Mouse (Mus musculus) heart, embryonic 11.5 days (tissue): ENCODE measurements around the gene Tbata. TPM values are rescaled to one million over a fixed set of nuclear protein-coding genes. Genes with fewer than 3 reads are reported as not detected.

Experiments
- ATAC-seq: fragments of 200-750 bp; cut with Nextera tagmentation; replicated peaks from 2 replicates; pipeline ENCODE4 v1.8.0; 2017; ENCODE audit warnings: moderate library complexity; ENCODE audit not compliant: insufficient number of reproducible peaks, low FRiP score, low TSS enrichment
- H3K27ac ChIP-seq: fragments of 300-500 bp; sonication (generic); 2 replicates; pipeline ENCODE4 v1.5.1; 2014; ENCODE audit warnings: mild to moderate bottlenecking, low read depth, low read length
- H3K27me3 ChIP-seq: fragments of 300-500 bp; sonication (generic); 2 replicates; pipeline ENCODE4 v1.6.1; 2014; ENCODE audit warnings: mild to moderate bottlenecking, low read length, mixed read lengths; ENCODE audit not compliant: control insufficient read depth, insufficient read depth
- H3K36me3 ChIP-seq: fragments of 300-500 bp; sonication (generic); 2 replicates; pipeline ENCODE4 v1.6.1; 2014; ENCODE audit warnings: mild to moderate bottlenecking, low read length, moderate library complexity, mixed read lengths; ENCODE audit not compliant: control insufficient read depth, insufficient read depth
- H3K4me1 ChIP-seq: fragments of 300-500 bp; sonication (generic); 2 replicates; pipeline ENCODE4 v1.6.1; 2014; ENCODE audit warnings: low read length; ENCODE audit not compliant: control insufficient read depth, insufficient read depth
- H3K4me2 ChIP-seq: fragments of 300-500 bp; sonication (generic); 2 replicates; pipeline ENCODE4 v1.6.1; 2014; ENCODE audit warnings: mild to moderate bottlenecking, moderate library complexity
- H3K4me3 ChIP-seq: fragments of 300-500 bp; sonication (generic); 2 replicates; pipeline ENCODE4 v1.5.1; 2014; ENCODE audit warnings: low read depth, low read length
- H3K9ac ChIP-seq: fragments of 300-500 bp; sonication (generic); 2 replicates; pipeline ENCODE4 v1.6.1; 2014; ENCODE audit warnings: mild to moderate bottlenecking, low read depth, low read length, moderate library complexity
- H3K9me3 ChIP-seq: fragments of 300-500 bp; sonication (generic); replicated peaks from 2 replicates; pipeline ENCODE4 v1.6.1; 2016; ENCODE audit warnings: low read length; ENCODE audit not compliant: control insufficient read depth
- WGBS: fragments of 180-500 bp; shearing (Covaris S2); extraction: QIAGEN DNeasy Blood & Tissue Kit; methylation state at CpG from one replicate; pipeline ENCODE4 v1.1.7; 2014; ENCODE audit not compliant: insufficient replicate concordance; 5-methylcytosine and 5-hydroxymethylcytosine counted together
- polyA plus RNA-seq: library from polyadenylated mRNA; unstranded; fragments of >200 nt; fragmentation: Nextera tagmentation; extraction: Ambion mirVana; gene quantifications from 2 replicates; pipeline ENCODE4 v1.2.1, GENCODE M21; 2014

Tbata gene
- polyA plus RNA-seq, 1 experiment from 2014 or later, result not detected

DNA sequence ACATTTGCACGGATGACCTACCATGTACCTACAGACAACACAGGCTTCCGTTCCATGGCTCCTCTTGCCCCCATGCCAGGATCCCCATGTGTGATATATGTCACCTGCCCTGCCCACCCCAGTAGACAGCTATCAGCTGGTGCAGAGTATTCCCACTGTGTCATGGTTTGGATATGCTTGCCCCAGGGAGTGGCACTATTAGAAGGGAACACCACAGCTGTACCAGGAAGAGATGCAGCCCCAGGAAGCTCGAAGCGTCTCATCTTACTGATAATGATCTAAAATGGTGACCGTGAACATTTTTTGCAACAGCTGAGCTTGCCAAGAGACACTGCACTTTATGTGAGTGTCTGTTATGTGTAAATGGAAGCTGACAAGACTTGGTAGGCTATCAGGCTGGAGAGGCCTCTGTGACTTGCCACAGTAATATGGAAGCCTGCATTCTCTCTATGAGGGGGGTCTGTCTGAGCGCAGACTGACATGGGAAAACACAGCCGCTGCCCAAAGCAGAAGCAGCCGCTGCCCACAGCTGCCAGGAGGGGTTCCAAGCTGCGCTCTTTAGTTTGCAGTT is 36.4 kb downstream of the Tbata start:
- no peak overlapping the region for H3K4me3 ChIP-seq
- H3K36me3 ChIP-seq, result no peaks in the 10 kb centered on the region
- H3K4me2 ChIP-seq, result no peak overlapping the region
- WGBS, result 75% methylated on average over 9 of the region's 9 CpGs
- peaks cover 8% of the 10 kb centered on the region; the same call in 1 of the 2 replicates for H3K27me3 ChIP-seq
- H3K9ac ChIP-seq, result no peak overlapping the region
- H3K27ac ChIP-seq, result no peak overlapping the region
- no peak for ATAC-seq
- no peaks in the 10 kb centered on the region for H3K9me3 ChIP-seq
- no peaks in the 10 kb centered on the region for H3K4me1 ChIP-seq

- H3K27ac ChIP-seq, result no peak overlapping the region
- 65% methylated on average over 4 of the region's 4 CpGs for WGBS
- no peaks in the 10 kb centered on the region for H3K36me3 ChIP-seq
- H3K9me3 ChIP-seq, result no peaks in the 10 kb centered on the region
- 0 out of 2 replicates have a peak, but pooled peaks cover 1% of the 10 kb centered on the region for H3K4me1 ChIP-seq
- ATAC-seq, result no peak
- H3K9ac ChIP-seq, result no peak overlapping the region
- no peak overlapping the region for H3K4me2 ChIP-seq
- peaks cover 9% of the 10 kb centered on the region; the same call in 1 of the 2 replicates for H3K27me3 ChIP-seq
- no peak overlapping the region for H3K4me3 ChIP-seq
Measured at GRCm38 (mm10) chr10:61211105-61211504, 39.4 kb downstream of the Tbata start.

GRCm38 (mm10) chr10:61211743-61212142 is 40.0 kb downstream of the Tbata start:
- H3K9ac ChIP-seq, result no peak overlapping the region
- peaks cover 9% of the 10 kb centered on the region; the same call in 1 of the 2 replicates for H3K27me3 ChIP-seq
- 11% methylated on average over 13 of the region's 13 CpGs for WGBS
- H3K4me3 ChIP-seq, result no peak overlapping the region
- no peaks in the 10 kb centered on the region for H3K36me3 ChIP-seq
- ATAC-seq, result no peak
- H3K9me3 ChIP-seq, result no peaks in the 10 kb centered on the region
- H3K4me2 ChIP-seq, result no peak overlapping the region
- H3K27ac ChIP-seq, result no peak overlapping the region
- 0 out of 2 replicates have a peak, but pooled peaks cover 3% of the 10 kb centered on the region for H3K4me1 ChIP-seq

GRCm38 (mm10) chr10:61212817-61213216 is 41.1 kb downstream of the Tbata start:
- peak overlapping the region; percentile 16; the same call in 1 of the 2 replicates for H3K4me2 ChIP-seq
- H3K27ac ChIP-seq, result no peak overlapping the region
- H3K9me3 ChIP-seq, result no peaks in the 10 kb centered on the region
- no peaks in the 10 kb centered on the region for H3K36me3 ChIP-seq
- WGBS, result 5% methylated on average over 11 of the region's 11 CpGs
- peaks cover 9% of the 10 kb centered on the region; the same call in 1 of the 2 replicates for H3K27me3 ChIP-seq
- ATAC-seq, result 0 out of 2 replicates have a peak, but pooled peaks have one; percentile 49
- no peak overlapping the region for H3K4me3 ChIP-seq
- no peak overlapping the region for H3K9ac ChIP-seq
- H3K4me1 ChIP-seq, result 0 out of 2 replicates have a peak, but pooled peaks cover 3% of the 10 kb centered on the region

DNA sequence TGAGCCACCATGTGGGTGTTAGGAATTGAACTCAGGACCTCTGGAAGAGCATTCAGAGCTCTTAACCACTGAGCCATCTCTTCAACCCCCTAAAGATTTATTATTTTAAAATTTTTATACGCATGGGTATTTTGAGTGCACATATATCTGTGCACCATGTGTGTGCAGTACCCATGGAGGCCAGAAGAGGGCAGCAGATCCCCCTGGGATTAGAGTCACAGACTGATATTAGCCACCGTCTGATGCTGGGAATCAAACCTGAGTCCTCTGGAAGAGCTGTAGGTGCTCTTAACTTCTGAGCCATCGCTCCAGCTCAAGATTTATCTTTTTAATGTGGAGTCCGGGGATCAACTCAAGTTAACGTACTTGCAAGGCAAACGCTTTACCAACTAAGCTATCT is 43.9 kb downstream of the Tbata start:
- Histone ChIP-seq H3K4me2 (no peak overlapping the region), H3K36me3 (no peaks in the 10 kb centered on the region), H3K27me3 (peaks cover 9% of the 10 kb centered on the region; the same call in 1 of the 2 replicates), H3K4me1 (0 out of 2 replicates have a peak, but pooled peaks cover 3% of the 10 kb centered on the region), H3K9me3 (peaks cover 4% of the 10 kb centered on the region; the same call in 1 of the 2 replicates), H3K4me3 (no peak overlapping the region), H3K9ac (no peak overlapping the region), H3K27ac (no peak overlapping the region)
- WGBS, result 91% methylated on average over 6 of the region's 6 CpGs
- no peak for ATAC-seq

DNA sequence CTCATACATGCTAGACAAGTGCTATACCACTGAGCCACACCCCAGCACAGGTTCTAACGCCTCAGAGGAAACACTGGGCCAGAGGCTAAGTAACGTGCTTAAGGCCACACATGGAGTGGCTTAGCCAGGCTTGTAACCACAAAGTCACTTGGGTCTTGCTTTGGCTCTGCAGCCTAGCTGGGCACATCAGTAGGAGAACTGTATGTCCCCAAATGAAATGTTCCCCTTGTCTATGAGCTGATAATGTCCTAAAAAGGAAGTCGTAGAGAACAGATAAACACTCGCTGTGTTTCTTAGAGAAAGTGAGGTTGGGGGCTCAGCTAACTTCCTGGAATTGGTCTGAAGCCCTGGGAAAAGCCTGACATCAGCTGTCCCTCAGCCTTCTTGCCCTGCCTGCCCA is 44.4 kb downstream of the Tbata start:
- Histone ChIP-seq H3K4me1 (0 out of 2 replicates have a peak, but pooled peaks cover 3% of the 10 kb centered on the region), H3K27ac (no peak overlapping the region), H3K9ac (no peak overlapping the region), H3K27me3 (peaks cover 9% of the 10 kb centered on the region; the same call in 1 of the 2 replicates), H3K9me3 (peaks cover 4% of the 10 kb centered on the region; the same call in 1 of the 2 replicates), H3K4me3 (no peak overlapping the region), H3K36me3 (no peaks in the 10 kb centered on the region), H3K4me2 (no peak overlapping the region)
- ATAC-seq, result no peak
- WGBS, result 55% methylated on average over 4 of the region's 4 CpGs

GRCm38 (mm10) chr10:61219318-61219717 is 47.6 kb downstream of the Tbata start:
- Histone ChIP-seq H3K36me3 (no peaks in the 10 kb centered on the region), H3K27ac (no peak overlapping the region), H3K9me3 (peaks cover 4% of the 10 kb centered on the region; the same call in 1 of the 2 replicates), H3K27me3 (0 out of 2 replicates have a peak, but pooled peaks cover 2% of the 10 kb centered on the region), H3K4me1 (0 out of 2 replicates have a peak, but pooled peaks cover 3% of the 10 kb centered on the region), H3K4me2 (no peak overlapping the region), H3K9ac (no peak overlapping the region), H3K4me3 (no peak overlapping the region)
- no peak for ATAC-seq
- 83% methylated on average over 4 of the region's 4 CpGs for WGBS

DNA sequence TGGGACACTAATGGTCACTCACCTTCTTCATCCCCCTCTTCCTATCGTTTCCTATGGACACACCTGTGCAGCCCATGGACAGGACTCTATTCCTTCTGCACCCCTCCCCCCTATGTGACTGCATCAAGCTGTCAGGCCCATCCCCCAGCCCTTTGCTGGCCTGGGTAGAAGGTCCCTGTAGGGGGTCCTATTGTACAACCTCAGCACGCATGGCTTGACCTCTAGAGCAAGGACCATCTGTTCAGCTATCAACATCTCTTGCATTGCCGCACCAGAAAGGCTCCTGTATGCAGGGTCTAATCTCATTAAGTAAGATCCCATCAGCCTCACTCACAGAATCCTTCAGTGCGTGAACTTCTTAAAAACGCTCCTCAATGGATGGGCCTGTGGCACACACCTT is 53.9 kb downstream of the Tbata start:
- Histone ChIP-seq H3K4me2 (no peak overlapping the region), H3K27ac (no peak overlapping the region), H3K27me3 (0 out of 2 replicates have a peak, but pooled peaks cover 4% of the 10 kb centered on the region), H3K9me3 (no peaks in the 10 kb centered on the region), H3K4me1 (no peaks in the 10 kb centered on the region; the same call in 1 of the 2 replicates), H3K4me3 (no peak overlapping the region), H3K36me3 (no peaks in the 10 kb centered on the region), H3K9ac (no peak overlapping the region)
- ATAC-seq, result no peak
- WGBS, result 75% methylated on average over 5 of the region's 5 CpGs
